Mouse (Mus musculus): ENCODE data around the gene Prcd. TPM values are rescaled to one million over a fixed set of nuclear protein-coding genes. Genes with fewer than 3 reads are reported as not detected.

The Prcd gene
- polyA plus RNA-seq, 1 experiment from 2014 or later: 16.4 TPM

GRCm38 (mm10) chr11:116646771-116647170 is 6.6 kb upstream of the Prcd start:
- WGBS: 82% methylated on average over 7 of the region's 7 CpGs
- no peaks in the 10 kb centered on the region for H3K9me3 ChIP-seq (ENCODE audit: low read length)
- H3K4me2 ChIP-seq (replicated peaks; ENCODE audit: low read depth, low read length): no peak overlapping the region
- ATAC-seq (no peak), DNase-seq (ENCODE audit: low spot score) (no peak)
- no peaks in the 10 kb centered on the region for H3K36me3 ChIP-seq (ENCODE audit: insufficient read depth, low read length)
- 0 out of 2 replicates have a peak overlapping the region, but pooled peaks have one; percentile 75 for H3K27ac ChIP-seq (ENCODE audit: low read length)
- no peak for TF ChIP-seq EP300 (IDR thresholded peaks at IDR 0.05)
- no peak for TF ChIP-seq CTCF (IDR thresholded peaks at IDR 0.05)
- peaks cover 19% of the 10 kb centered on the region for H3K4me1 ChIP-seq (ENCODE audit: insufficient read depth, low read depth, low read length)
- H3K4me3 ChIP-seq (ENCODE audit: low read depth, low read length): no peak overlapping the region
- H3K9ac ChIP-seq (replicated peaks; ENCODE audit: low read depth): no peak overlapping the region
- H3K27me3 ChIP-seq (replicated peaks; ENCODE audit: insufficient read depth, low read length): no peaks in the 10 kb centered on the region

GRCm38 (mm10) chr11:116647340-116647991 is 5.9 kb upstream of the Prcd start:
- no peak overlapping the region for H3K4me2 ChIP-seq (replicated peaks; ENCODE audit: low read depth, low read length)
- DNase-seq (ENCODE audit: low spot score): peak; percentile 75
- WGBS: 37% methylated on average over 11 of the region's 11 CpGs

GRCm38 (mm10) chr11:116648213-116648921 is 5.0 kb upstream of the Prcd start:
- TF ChIP-seq CTCF (IDR thresholded peaks at IDR 0.05): no peak
- no peak for TF ChIP-seq EP300 (IDR thresholded peaks at IDR 0.05)
- WGBS: 38% methylated on average over 18 of the region's 18 CpGs
- Histone ChIP-seq H3K36me3 (ENCODE audit: insufficient read depth, low read length) (no peaks in the 10 kb centered on the region), H3K4me3 (ENCODE audit: low read depth, low read length) (no peak overlapping the region), H3K4me1 (ENCODE audit: insufficient read depth, low read depth, low read length) (peaks cover 19% of the 10 kb centered on the region), H3K9ac (replicated peaks; ENCODE audit: low read depth) (no peak overlapping the region), H3K4me2 (replicated peaks; ENCODE audit: low read depth, low read length) (no peak overlapping the region), H3K27ac (ENCODE audit: low read length) (peak overlapping the region; percentile 75), H3K27me3 (replicated peaks; ENCODE audit: insufficient read depth, low read length) (no peaks in the 10 kb centered on the region; the same call in 1 of the 2 replicates), H3K9me3 (ENCODE audit: low read length) (no peaks in the 10 kb centered on the region)
- ATAC-seq: peak; percentile 41
- DNase-seq (ENCODE audit: low spot score): peak; percentile 76

More at GRCm38 (mm10) chr11:116647340-116647991, 5.9 kb upstream of the Prcd start:
- H3K9me3 ChIP-seq (ENCODE audit: low read length): no peaks in the 10 kb centered on the region
- no peaks in the 10 kb centered on the region for H3K36me3 ChIP-seq (ENCODE audit: insufficient read depth, low read length)
- H3K9ac ChIP-seq (replicated peaks; ENCODE audit: low read depth): no peak overlapping the region
- TF ChIP-seq CTCF (IDR thresholded peaks at IDR 0.05) (peak; percentile 48; the same call in 1 of the 2 replicates), EP300 (IDR thresholded peaks at IDR 0.05) (no peak)
- H3K4me1 ChIP-seq (ENCODE audit: insufficient read depth, low read depth, low read length): peaks cover 19% of the 10 kb centered on the region
- peak overlapping the region; percentile 75 for H3K27ac ChIP-seq (ENCODE audit: low read length)
- peak; percentile 43 for ATAC-seq
- no peaks in the 10 kb centered on the region for H3K27me3 ChIP-seq (replicated peaks; ENCODE audit: insufficient read depth, low read length)
- H3K4me3 ChIP-seq (ENCODE audit: low read depth, low read length): no peak overlapping the region

- 68% methylated on average over 10 of the region's 10 CpGs for WGBS
- Histone ChIP-seq H3K9ac (replicated peaks; ENCODE audit: low read depth) (no peak overlapping the region), H3K4me1 (ENCODE audit: insufficient read depth, low read depth, low read length) (peaks cover 15% of the 10 kb centered on the region), H3K27ac (ENCODE audit: low read length) (peak overlapping the region; percentile 75; the same call in 1 of the 2 replicates), H3K9me3 (ENCODE audit: low read length) (no peaks in the 10 kb centered on the region), H3K4me2 (replicated peaks; ENCODE audit: low read depth, low read length) (no peak overlapping the region), H3K27me3 (replicated peaks; ENCODE audit: insufficient read depth, low read length) (no peaks in the 10 kb centered on the region; the same call in 1 of the 2 replicates), H3K36me3 (ENCODE audit: insufficient read depth, low read length) (no peaks in the 10 kb centered on the region), H3K4me3 (ENCODE audit: low read depth, low read length) (no peak overlapping the region)
- no peak for ATAC-seq
- no peak for TF ChIP-seq CTCF (IDR thresholded peaks at IDR 0.05)
- TF ChIP-seq EP300 (IDR thresholded peaks at IDR 0.05): no peak
- DNase-seq (ENCODE audit: low spot score): no peak
Measured at GRCm38 (mm10) chr11:116648976-116649375, 4.4 kb upstream of the Prcd start.

- Histone ChIP-seq H3K4me1 (ENCODE audit: insufficient read depth, low read depth, low read length) (peaks cover 14% of the 10 kb centered on the region; the same call in 1 of the 2 replicates), H3K4me2 (replicated peaks; ENCODE audit: low read depth, low read length) (no peak overlapping the region), H3K36me3 (ENCODE audit: insufficient read depth, low read length) (no peaks in the 10 kb centered on the region), H3K9me3 (ENCODE audit: low read length) (no peaks in the 10 kb centered on the region), H3K4me3 (ENCODE audit: low read depth, low read length) (no peak overlapping the region), H3K27me3 (replicated peaks; ENCODE audit: insufficient read depth, low read length) (no peaks in the 10 kb centered on the region; the same call in none of the 2 replicates), H3K9ac (replicated peaks; ENCODE audit: low read depth) (no peak overlapping the region), H3K27ac (ENCODE audit: low read length) (no peak overlapping the region)
- TF ChIP-seq CTCF (IDR thresholded peaks at IDR 0.05) (no peak), EP300 (IDR thresholded peaks at IDR 0.05) (no peak)
- DNase-seq (ENCODE audit: low spot score): no peak
- 90% methylated on average over 13 of the region's 13 CpGs for WGBS
- ATAC-seq: no peak
Measured at GRCm38 (mm10) chr11:116649711-116650337, 3.5 kb upstream of the Prcd start.

- no peak overlapping the region for H3K4me2 ChIP-seq (replicated peaks; ENCODE audit: low read depth, low read length)
- H3K4me1 ChIP-seq (ENCODE audit: insufficient read depth, low read depth, low read length): peaks cover 14% of the 10 kb centered on the region; the same call in 1 of the 2 replicates
- H3K27ac ChIP-seq (ENCODE audit: low read length): no peak overlapping the region
- H3K36me3 ChIP-seq (ENCODE audit: insufficient read depth, low read length): no peaks in the 10 kb centered on the region
- no peak overlapping the region for H3K4me3 ChIP-seq (ENCODE audit: low read depth, low read length)
- 87% methylated on average over 8 of the region's 8 CpGs for WGBS
- H3K9ac ChIP-seq (replicated peaks; ENCODE audit: low read depth): no peak overlapping the region
- H3K9me3 ChIP-seq (ENCODE audit: low read length): no peaks in the 10 kb centered on the region
- TF ChIP-seq EP300 (IDR thresholded peaks at IDR 0.05) (no peak), CTCF (IDR thresholded peaks at IDR 0.05) (no peak)
- ATAC-seq (no peak), DNase-seq (ENCODE audit: low spot score) (no peak)
- no peaks in the 10 kb centered on the region; the same call in none of the 2 replicates for H3K27me3 ChIP-seq (replicated peaks; ENCODE audit: insufficient read depth, low read length)
Measured at GRCm38 (mm10) chr11:116650811-116651210, 2.5 kb upstream of the Prcd start.
